Mouse (Mus musculus) embryonic facial prominence, embryonic 13.5 days (tissue): ENCODE data around the gene Sh2d5. TPM values are rescaled to one million over a fixed set of nuclear protein-coding genes. Genes with fewer than 3 reads are reported as not detected.

Source experiments
- ATAC-seq: fragments of 200-750 bp; cut with Nextera tagmentation; 2 replicates; pipeline ENCODE4 v1.8.0; 2017; ENCODE audit warnings: low read depth; ENCODE audit not compliant: insufficient number of reproducible peaks, insufficient read depth, low FRiP score, low TSS enrichment
- H3K27ac ChIP-seq: fragments of 300-500 bp; sonication (generic); 2 replicates; pipeline ENCODE4 v1.5.1; 2015; ENCODE audit warnings: moderate library complexity, mild to moderate bottlenecking, inconsistent platforms
- H3K27me3 ChIP-seq: fragments of 300-500 bp; sonication (generic); 2 replicates; pipeline ENCODE4 v1.6.1; 2015; ENCODE audit warnings: mild to moderate bottlenecking, inconsistent platforms
- H3K36me3 ChIP-seq: fragments of 300-500 bp; sonication (generic); 2 replicates; pipeline ENCODE4 v1.6.1; 2015; ENCODE audit warnings: mild to moderate bottlenecking, inconsistent platforms
- H3K4me1 ChIP-seq: fragments of 300-500 bp; sonication (generic); 2 replicates; pipeline ENCODE4 v1.6.1; 2015; ENCODE audit warnings: inconsistent platforms
- H3K4me2 ChIP-seq: fragments of 300-500 bp; sonication (generic); 2 replicates; pipeline ENCODE4 v1.6.1; 2015; ENCODE audit warnings: moderate library complexity, mild to moderate bottlenecking, inconsistent platforms
- H3K4me3 ChIP-seq: fragments of 300-500 bp; sonication (generic); 2 replicates; pipeline ENCODE4 v1.5.1; 2015; ENCODE audit warnings: mild to moderate bottlenecking, inconsistent platforms
- H3K9ac ChIP-seq: fragments of 300-500 bp; sonication (generic); 2 replicates; pipeline ENCODE4 v1.6.1; 2015; ENCODE audit warnings: mild to moderate bottlenecking, inconsistent platforms
- H3K9me3 ChIP-seq: fragments of 300-500 bp; sonication (generic); 2 replicates; pipeline ENCODE4 v1.6.1; 2016; ENCODE audit warnings: inconsistent platforms
- whole genome bisulfite sequencing: fragments of 180-500 bp; shearing (Covaris S2); methylation state at CpG from one replicate; pipeline ENCODE4 v1.1.7; 2015; ENCODE audit warnings: mixed read lengths; 5-methylcytosine and 5-hydroxymethylcytosine counted together
- polyA plus RNA-seq: library from polyadenylated mRNA; unstranded; fragments of >200 nt; fragmentation: Nextera tagmentation; extraction: Ambion mirVana; gene quantifications from 2 replicates; pipeline ENCODE4 v1.2.1, GENCODE M21; 2015

Sh2d5 gene
- polyA plus RNA-seq, 1 experiment from 2014 or later, result 0.79 TPM

GRCm38 (mm10) chr4:138301271-138301780 is 51.1 kb downstream of the Sh2d5 start:
- 84% methylated on average over 10 of the region's 10 CpGs for WGBS
- Histone ChIP-seq H3K9me3 (no peaks in the 10 kb centered on the region), H3K4me2 (no peak overlapping the region), H3K36me3 (no peaks in the 10 kb centered on the region), H3K4me1 (peaks cover 23% of the 10 kb centered on the region), H3K9ac (no peak overlapping the region), H3K27me3 (no peaks in the 10 kb centered on the region), H3K27ac (no peak overlapping the region), H3K4me3 (no peak overlapping the region)
- ATAC-seq, result no peak

GRCm38 (mm10) chr4:138303011-138303410 is 52.8 kb downstream of the Sh2d5 start:
- peaks cover 15% of the 10 kb centered on the region for H3K36me3 ChIP-seq
- no peak overlapping the region for H3K4me3 ChIP-seq
- H3K9ac ChIP-seq, result peak overlapping the region; percentile 80; the same call in 1 of the 2 replicates
- H3K27ac ChIP-seq, result no peak overlapping the region
- H3K4me2 ChIP-seq, result 0 out of 2 replicates have a peak overlapping the region, but pooled peaks have one; percentile 92
- H3K27me3 ChIP-seq, result no peaks in the 10 kb centered on the region
- 92% methylated on average over 3 of the region's 3 CpGs for WGBS
- peaks cover 27% of the 10 kb centered on the region for H3K4me1 ChIP-seq
- no peak for ATAC-seq
- no peaks in the 10 kb centered on the region for H3K9me3 ChIP-seq

- H3K9me3 ChIP-seq, result no peaks in the 10 kb centered on the region
- 16% methylated on average over 18 of the region's 18 CpGs for WGBS
- H3K36me3 ChIP-seq, result peaks cover 21% of the 10 kb centered on the region
- H3K4me1 ChIP-seq, result peaks cover 27% of the 10 kb centered on the region
- H3K9ac ChIP-seq, result peak overlapping the region; percentile 80
- H3K4me3 ChIP-seq, result peak overlapping the region; percentile 98
- H3K27me3 ChIP-seq, result no peaks in the 10 kb centered on the region
- no peak for ATAC-seq
- H3K4me2 ChIP-seq, result peak overlapping the region; percentile 92
- peak overlapping the region; percentile 45 for H3K27ac ChIP-seq
Measured at GRCm38 (mm10) chr4:138303742-138304141, 53.5 kb downstream of the Sh2d5 start.

GRCm38 (mm10) chr4:138304340-138305104 is 54.3 kb downstream of the Sh2d5 start, which contains the start of gene Ddost:
Gene Ddost, plus strand, starts transcription at chr4:138304730.
- WGBS, result under 1% methylated on average over 64 of the region's 64 CpGs
- H3K27me3 ChIP-seq, result no peaks in the 10 kb centered on the region
- peak within 1 kb of the TSS; percentile 98 for H3K4me3 ChIP-seq
- no peaks in the 10 kb centered on the region for H3K9me3 ChIP-seq
- peak within 1 kb of the TSS; percentile 92 for H3K4me2 ChIP-seq
- peak; percentile 99 for ATAC-seq
- peak within 1 kb of the TSS; percentile 48 for H3K27ac ChIP-seq
- H3K9ac ChIP-seq, result peak within 1 kb of the TSS; percentile 96
- peaks cover 29% of the 10 kb centered on the region for H3K36me3 ChIP-seq
- peaks cover 27% of the 10 kb centered on the region for H3K4me1 ChIP-seq

GRCm38 (mm10) chr4:138307025-138307424 is 56.8 kb downstream of the Sh2d5 start:
- Histone ChIP-seq H3K9me3 (no peaks in the 10 kb centered on the region), H3K4me1 (peaks cover 27% of the 10 kb centered on the region), H3K4me3 (no peak overlapping the region), H3K9ac (no peak overlapping the region), H3K27ac (no peak overlapping the region), H3K27me3 (no peaks in the 10 kb centered on the region), H3K36me3 (peaks cover 52% of the 10 kb centered on the region), H3K4me2 (no peak overlapping the region)
- ATAC-seq, result no peak
- 85% methylated on average over 3 of the region's 3 CpGs for WGBS

- H3K36me3 ChIP-seq, result peaks cover 59% of the 10 kb centered on the region
- H3K4me1 ChIP-seq, result peaks cover 27% of the 10 kb centered on the region
- 95% methylated on average over 12 of the region's 12 CpGs for WGBS
- H3K9ac ChIP-seq, result no peak overlapping the region
- no peaks in the 10 kb centered on the region for H3K9me3 ChIP-seq
- H3K27ac ChIP-seq, result no peak overlapping the region
- H3K4me3 ChIP-seq, result no peak overlapping the region
- ATAC-seq, result no peak
- H3K27me3 ChIP-seq, result no peaks in the 10 kb centered on the region
- H3K4me2 ChIP-seq, result no peak overlapping the region
Measured at GRCm38 (mm10) chr4:138307739-138308138, 57.5 kb downstream of the Sh2d5 start.

GRCm38 (mm10) chr4:138310311-138310910 is 60.2 kb downstream of the Sh2d5 start:
- no peak overlapping the region for H3K4me2 ChIP-seq
- WGBS, result 95% methylated on average over 19 of the region's 19 CpGs
- no peak for ATAC-seq
- H3K4me3 ChIP-seq, result no peak overlapping the region
- H3K9me3 ChIP-seq, result no peaks in the 10 kb centered on the region
- no peaks in the 10 kb centered on the region for H3K27me3 ChIP-seq
- no peak overlapping the region for H3K27ac ChIP-seq
- H3K36me3 ChIP-seq, result peaks cover 85% of the 10 kb centered on the region
- H3K4me1 ChIP-seq, result peaks cover 12% of the 10 kb centered on the region
- H3K9ac ChIP-seq, result no peak overlapping the region

Other genes with a start within 250 kb of the Sh2d5 start
- gene Hp1bp3, start 34.1 kb upstream of the Sh2d5 start, polyA plus RNA-seq, result 218 and 228 TPM in 2 replicates
- gene Kif17, start within 50 bp of the Sh2d5 start, polyA plus RNA-seq, result 1.4 and 1.7 TPM in 2 replicates
- 317 and 321 TPM in 2 replicates for gene Ddost, start 54.3 kb downstream of the Sh2d5 start, polyA plus RNA-seq
- gene Pink1, start 75.9 kb downstream of the Sh2d5 start, polyA plus RNA-seq, result 54.7 and 57.5 TPM in 2 replicates
- 4.1 and 6.5 TPM in 2 replicates for gene Cda, start 117.6 kb downstream of the Sh2d5 start, polyA plus RNA-seq
- gene Fam43b, start 146.1 kb downstream of the Sh2d5 start, polyA plus RNA-seq, result 0.18 and 0.25 TPM in 2 replicates
- 15.3 and 19.1 TPM in 2 replicates for gene Mul1, start 184.3 kb downstream of the Sh2d5 start, polyA plus RNA-seq
- 2.4 and 2.5 TPM in 2 replicates for gene Camk2n1, start 203.9 kb downstream of the Sh2d5 start, polyA plus RNA-seq